Mouse (Mus musculus): ENCODE data around the gene Cpa2. TPM values are rescaled to one million over a fixed set of nuclear protein-coding genes. Genes with fewer than 3 reads are reported as not detected.
A peak's percentile ranks its signal among the peaks of the same experiment; 100 is the strongest.

Cpa2 gene
- polyA plus RNA-seq (2015; fragmentation: Nextera tagmentation; extraction: Ambion mirVana): 6.6 and 10.5 TPM in 2 replicates

DNA sequence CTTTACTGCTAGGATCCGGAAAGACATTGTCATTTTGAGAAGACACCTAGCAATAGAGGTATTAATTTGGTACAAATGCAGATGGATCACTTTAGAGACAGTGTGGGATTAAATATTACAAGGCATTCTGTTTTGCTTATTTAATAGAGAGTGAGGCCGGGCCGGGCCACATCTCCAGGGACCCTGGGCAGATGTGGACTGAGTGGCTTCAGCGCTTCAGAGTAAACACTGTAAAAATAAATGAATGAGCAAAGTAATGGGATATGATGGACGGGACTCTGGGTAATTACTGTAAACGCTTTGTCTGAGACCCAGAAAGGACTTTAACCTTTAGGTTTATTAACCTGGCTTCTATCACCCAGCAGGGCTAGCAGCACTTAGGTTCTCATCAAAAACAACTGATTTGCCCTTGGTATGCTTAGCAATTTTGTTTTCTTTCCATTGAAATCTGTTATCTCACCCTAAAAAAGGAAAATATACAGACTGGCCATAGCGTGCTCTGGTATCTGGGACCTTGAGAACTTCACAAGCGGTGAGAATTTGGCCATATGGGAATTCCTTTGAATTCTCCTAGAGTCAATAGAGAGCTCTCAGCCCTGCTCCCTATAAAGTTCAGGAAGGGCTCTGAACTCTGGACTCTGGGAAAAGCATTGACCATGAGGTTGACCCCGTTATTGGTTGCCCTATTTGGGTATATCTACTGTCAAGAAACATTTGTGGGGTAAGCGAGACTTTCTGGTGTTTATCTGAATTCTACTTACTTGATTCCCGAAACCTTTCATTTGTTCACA lies at the start of gene Cpa2:
Gene Cpa2 (plus strand): TSS at position 574 of the 791 bp plus-strand sequence.
- Histone ChIP-seq H3K27me3 (no peaks in the 10 kb centered on the region), H3K36me3 (no peaks in the 10 kb centered on the region), H3K9ac (no peak within 1 kb of the TSS), H3K4me1 (peaks cover 18% of the 10 kb centered on the region), H3K4me3 (no peak within 1 kb of the TSS), H3K9me3 (no peaks in the 10 kb centered on the region), H3K4me2 (no peak within 1 kb of the TSS), H3K27ac (no peak within 1 kb of the TSS)
- WGBS: 58% methylated on average over 11 of the region's 11 CpGs
- no peak for ATAC-seq (ENCODE audit: borderline replicate concordance, extremely low read depth, low FRiP score, low TSS enrichment)

DNA sequence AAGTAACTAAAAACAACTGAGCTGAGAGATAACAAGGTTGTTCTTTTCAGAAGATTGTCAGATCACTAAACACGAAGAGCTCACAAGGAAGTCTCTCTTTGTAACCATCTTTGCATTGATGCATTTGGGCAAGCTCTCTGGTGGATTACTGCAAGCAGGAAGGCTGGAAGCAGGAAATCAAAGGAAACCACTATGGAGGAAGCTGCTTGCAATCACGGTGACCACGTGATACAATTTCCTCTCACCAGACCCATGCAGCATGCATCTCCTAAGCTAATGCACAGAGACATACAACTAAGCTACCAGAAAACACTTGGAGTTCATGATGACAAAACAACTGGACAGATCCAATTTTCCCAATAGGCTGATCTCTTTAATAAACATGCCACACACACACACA lies 42.3 kb upstream of the Cpa2 start:
- Histone ChIP-seq H3K9me3 (no peaks in the 10 kb centered on the region), H3K27ac (no peak overlapping the region), H3K36me3 (peaks cover 56% of the 10 kb centered on the region), H3K4me1 (no peaks in the 10 kb centered on the region), H3K9ac (no peak overlapping the region), H3K4me3 (no peak overlapping the region), H3K27me3 (no peaks in the 10 kb centered on the region), H3K4me2 (no peak overlapping the region)
- 78% methylated on average over 3 of the region's 3 CpGs for WGBS
- ATAC-seq (ENCODE audit: borderline replicate concordance, extremely low read depth, low FRiP score, low TSS enrichment): no peak

DNA sequence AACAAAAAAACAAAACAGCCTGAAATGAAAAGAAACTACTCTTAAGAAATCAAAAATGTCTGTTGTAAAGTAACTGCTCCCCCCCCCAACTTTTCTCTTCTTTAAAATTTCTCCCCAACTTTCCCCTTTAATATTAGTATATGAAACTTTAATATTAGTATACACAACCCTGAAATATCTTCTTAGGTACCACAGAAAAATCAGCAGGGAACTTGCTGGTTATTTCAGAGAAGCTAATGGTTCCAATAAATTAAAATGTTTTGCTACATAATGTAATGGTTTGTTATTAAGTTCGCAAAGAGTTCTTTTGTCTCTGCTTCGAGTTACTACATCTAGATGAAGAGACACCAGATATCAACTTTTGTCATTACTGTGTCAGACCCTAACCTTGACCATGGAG lies 32.6 kb upstream of the Cpa2 start:
- H3K9ac ChIP-seq: peak overlapping the region; percentile 79
- 9% methylated on average over 2 of the region's 2 CpGs for WGBS

DNA sequence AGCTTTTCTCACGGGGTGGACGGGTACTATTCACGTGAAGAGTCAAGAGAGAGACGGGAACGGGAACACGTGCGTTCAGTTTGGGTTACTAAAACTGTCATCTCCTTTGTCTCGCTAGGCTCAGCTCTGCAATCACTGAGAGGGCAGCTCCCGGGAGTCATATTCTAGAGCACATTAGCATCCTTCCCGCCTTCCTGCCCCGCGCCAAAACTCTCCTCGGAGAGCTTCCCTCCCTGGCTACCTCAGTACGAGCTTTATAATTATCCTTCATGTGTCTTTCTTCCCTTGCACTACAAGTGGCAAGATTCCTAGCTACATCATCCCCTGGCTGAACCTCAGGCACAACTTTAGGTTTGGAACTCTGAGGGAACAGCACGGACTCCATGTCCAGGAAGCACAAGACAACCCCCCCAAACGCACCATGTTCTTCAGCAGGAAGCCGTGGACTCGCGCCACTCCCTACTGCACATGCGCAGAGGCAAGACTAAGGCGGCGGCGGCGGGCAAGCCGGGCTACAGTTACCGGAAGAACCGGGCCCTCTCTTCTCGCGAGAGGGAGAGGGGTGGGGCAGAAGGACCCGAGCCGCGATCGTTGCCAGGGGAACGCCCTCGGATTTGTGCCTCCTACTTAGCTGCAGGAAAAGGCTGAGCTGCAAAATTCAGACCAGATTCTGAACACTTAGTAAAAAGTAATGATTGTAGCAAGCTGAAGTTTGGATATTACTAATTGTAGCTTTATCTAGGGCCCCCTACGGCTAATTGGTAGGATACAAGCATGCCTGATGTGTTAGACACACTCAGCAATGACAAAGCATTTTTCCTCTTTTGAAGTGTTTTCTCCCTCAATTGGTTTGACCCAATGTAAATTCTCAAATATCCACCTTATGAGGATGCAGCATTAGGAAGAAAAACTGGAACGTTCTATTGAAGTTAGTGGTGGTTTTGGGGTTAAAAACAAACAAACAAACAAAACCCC lies 31.8 kb upstream of the Cpa2 start, which contains the start of the genes Tmem209 and Ssmem1:
Gene Tmem209 (minus strand): TSS at position 519 of the 975 bp plus-strand sequence.
Gene Ssmem1 (plus strand): TSS at position 585 of the 975 bp plus-strand sequence.
- Histone ChIP-seq H3K27me3 (no peaks in the 10 kb centered on the region), H3K9me3 (no peaks in the 10 kb centered on the region), H3K27ac (peak within 1 kb of the TSS; percentile 97), H3K4me1 (peaks cover 17% of the 10 kb centered on the region), H3K4me2 (peak within 1 kb of the TSS; percentile 59), H3K4me3 (peak within 1 kb of the TSS; percentile 54), H3K9ac (peak within 1 kb of the TSS; percentile 79), H3K36me3 (peaks cover 14% of the 10 kb centered on the region; the same call in 1 of the 2 replicates)
- under 1% methylated on average over 37 of the region's 37 CpGs for WGBS
- ATAC-seq (ENCODE audit: borderline replicate concordance, extremely low read depth, low FRiP score, low TSS enrichment): peak; percentile 98

More for the DNA sequence above, 32.6 kb upstream of the Cpa2 start:
- Histone ChIP-seq H3K27ac (peak overlapping the region; percentile 97), H3K4me3 (peak overlapping the region; percentile 54), H3K9me3 (no peaks in the 10 kb centered on the region), H3K27me3 (no peaks in the 10 kb centered on the region), H3K4me2 (peak overlapping the region; percentile 59), H3K4me1 (peaks cover 10% of the 10 kb centered on the region), H3K36me3 (peaks cover 19% of the 10 kb centered on the region)
- no peak for ATAC-seq (ENCODE audit: borderline replicate concordance, extremely low read depth, low FRiP score, low TSS enrichment)

DNA sequence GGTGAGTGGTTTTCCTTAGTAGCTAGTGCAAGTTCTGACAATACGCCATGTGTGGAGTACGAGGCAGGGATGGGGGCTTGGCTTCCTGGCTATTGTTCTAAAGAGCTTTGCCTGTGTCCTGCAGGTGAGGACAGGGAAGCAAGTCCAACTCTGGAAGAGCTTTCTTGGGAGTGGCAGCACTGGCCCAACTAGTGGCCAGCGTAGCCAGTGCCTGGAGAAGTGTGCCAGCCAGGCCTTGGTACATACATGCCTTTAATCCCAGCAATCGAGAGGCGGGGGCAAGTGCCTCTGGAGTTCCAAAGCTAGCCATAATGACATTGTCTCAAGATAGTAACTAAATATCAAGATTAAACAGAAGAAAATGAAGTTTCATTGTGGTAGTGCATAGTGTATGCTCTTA lies 31.1 kb upstream of the Cpa2 start:
- no peak for ATAC-seq (ENCODE audit: borderline replicate concordance, extremely low read depth, low FRiP score, low TSS enrichment)
- peak overlapping the region; percentile 59; the same call in 1 of the 2 replicates for H3K4me2 ChIP-seq
- peaks cover 8% of the 10 kb centered on the region; the same call in 1 of the 2 replicates for H3K36me3 ChIP-seq
- H3K27ac ChIP-seq: peak overlapping the region; percentile 97
- H3K27me3 ChIP-seq: no peaks in the 10 kb centered on the region
- no peak overlapping the region for H3K9ac ChIP-seq
- H3K9me3 ChIP-seq: no peaks in the 10 kb centered on the region
- H3K4me1 ChIP-seq: peaks cover 19% of the 10 kb centered on the region
- H3K4me3 ChIP-seq: peak overlapping the region; percentile 54; the same call in 1 of the 2 replicates
- WGBS: 57% methylated on average over 5 of the region's 5 CpGs

DNA sequence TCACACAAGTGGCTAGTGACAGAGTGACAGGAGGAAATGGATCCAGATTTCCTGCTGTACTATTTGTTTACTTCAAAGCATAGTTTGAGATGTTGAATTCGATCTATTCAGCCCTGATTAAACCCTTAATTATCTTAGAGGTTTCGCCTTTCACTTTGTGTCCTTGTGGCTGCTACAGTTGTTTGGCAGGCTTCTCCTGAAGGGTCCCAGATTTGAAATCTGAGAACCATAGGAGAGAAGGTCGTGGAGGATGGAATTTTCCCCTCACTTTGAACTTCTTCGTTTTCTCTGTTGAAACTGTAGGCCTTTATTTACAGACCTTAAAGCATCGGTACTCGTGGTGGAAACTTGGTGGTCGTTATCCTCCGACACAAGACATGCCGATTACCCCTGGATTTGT lies 27.1 kb upstream of the Cpa2 start:
- H3K4me2 ChIP-seq: no peak overlapping the region
- peak overlapping the region; percentile 14; the same call in 1 of the 2 replicates for H3K9ac ChIP-seq
- no peak overlapping the region for H3K4me3 ChIP-seq
- no peaks in the 10 kb centered on the region for H3K27me3 ChIP-seq
- peak overlapping the region; percentile 5; the same call in 1 of the 2 replicates for H3K27ac ChIP-seq
- H3K36me3 ChIP-seq: no peaks in the 10 kb centered on the region
- no peaks in the 10 kb centered on the region for H3K9me3 ChIP-seq
- ATAC-seq (ENCODE audit: borderline replicate concordance, extremely low read depth, low FRiP score, low TSS enrichment): no peak
- 6% methylated on average over 9 of the region's 9 CpGs for WGBS
- H3K4me1 ChIP-seq: peaks cover 16% of the 10 kb centered on the region

DNA sequence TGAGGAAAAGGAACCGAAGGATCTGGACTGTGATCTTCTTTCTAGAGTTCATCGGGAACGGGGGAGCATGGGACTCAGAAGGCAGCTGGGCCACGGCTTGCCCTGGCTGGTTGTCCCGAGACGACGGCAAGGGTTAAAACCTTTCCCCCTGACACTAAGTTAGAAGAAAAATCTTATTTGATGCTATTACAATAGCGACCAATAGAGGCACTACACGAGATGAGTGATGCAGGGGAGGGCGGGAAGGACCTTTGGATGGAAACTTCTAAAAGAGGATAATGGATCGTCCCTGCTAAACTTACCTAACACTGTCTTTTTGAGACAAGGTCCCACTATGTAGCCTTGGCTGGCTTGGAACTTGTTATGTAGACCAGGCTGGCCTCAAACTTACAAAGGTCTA lies 21.0 kb upstream of the Cpa2 start:
- no peaks in the 10 kb centered on the region for H3K27me3 ChIP-seq
- no peak for ATAC-seq (ENCODE audit: borderline replicate concordance, extremely low read depth, low FRiP score, low TSS enrichment)
- no peaks in the 10 kb centered on the region for H3K36me3 ChIP-seq
- H3K9ac ChIP-seq: no peak overlapping the region
- H3K4me3 ChIP-seq: no peak overlapping the region
- H3K9me3 ChIP-seq: no peaks in the 10 kb centered on the region
- no peaks in the 10 kb centered on the region for H3K4me1 ChIP-seq
- H3K27ac ChIP-seq: no peak overlapping the region
- H3K4me2 ChIP-seq: no peak overlapping the region
- 63% methylated on average over 11 of the region's 11 CpGs for WGBS

DNA sequence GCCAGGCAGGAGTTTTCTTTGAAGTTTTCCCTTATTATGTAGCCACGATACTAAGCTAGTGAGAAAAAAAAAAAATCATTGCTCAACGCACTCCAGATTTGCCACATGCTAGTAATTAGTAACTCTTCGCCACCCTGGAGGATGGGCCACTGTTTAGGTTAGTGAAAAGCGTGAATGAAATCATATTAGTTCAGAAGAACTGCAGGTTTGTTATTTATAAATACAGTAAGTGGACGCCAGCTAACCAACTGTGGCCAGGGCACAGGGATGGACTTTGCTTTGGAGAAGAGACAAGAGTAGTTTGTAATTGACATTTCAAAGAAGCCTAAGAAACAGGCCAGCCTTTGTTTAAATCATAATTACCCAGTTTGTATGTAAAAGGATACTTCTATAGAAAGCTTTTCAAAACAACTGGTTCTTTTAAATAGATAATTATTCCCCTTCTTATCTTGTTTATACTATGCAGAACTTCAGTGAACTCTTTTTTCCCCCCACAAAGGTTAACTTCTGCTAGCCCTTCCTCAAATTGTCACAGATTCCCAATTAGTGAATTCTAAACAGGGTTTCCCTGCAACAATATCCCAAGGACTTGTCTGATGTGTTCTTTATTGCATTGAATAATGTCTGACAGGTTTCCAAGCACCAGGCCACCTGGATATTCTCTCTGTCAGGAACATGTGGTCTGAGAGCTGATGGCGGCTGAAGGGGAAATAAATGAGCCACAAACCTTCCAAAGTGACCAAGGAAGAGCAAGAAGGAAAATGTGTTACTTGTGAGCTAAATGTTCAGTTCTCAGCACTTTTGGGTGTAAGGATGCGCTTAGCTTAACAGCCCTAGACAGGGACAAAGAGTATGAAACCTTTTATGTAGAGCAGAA lies 15.7 kb upstream of the Cpa2 start:
- H3K27ac ChIP-seq: peak overlapping the region; percentile 89
- no peaks in the 10 kb centered on the region for H3K36me3 ChIP-seq
- no peak for ATAC-seq (ENCODE audit: borderline replicate concordance, extremely low read depth, low FRiP score, low TSS enrichment)
- no peaks in the 10 kb centered on the region for H3K27me3 ChIP-seq
- H3K4me3 ChIP-seq: no peak overlapping the region
- no peaks in the 10 kb centered on the region for H3K9me3 ChIP-seq
- no peak overlapping the region for H3K9ac ChIP-seq
- WGBS: 50% methylated on average over 7 of the region's 7 CpGs
- no peak overlapping the region for H3K4me2 ChIP-seq
- H3K4me1 ChIP-seq: peaks cover 22% of the 10 kb centered on the region

DNA sequence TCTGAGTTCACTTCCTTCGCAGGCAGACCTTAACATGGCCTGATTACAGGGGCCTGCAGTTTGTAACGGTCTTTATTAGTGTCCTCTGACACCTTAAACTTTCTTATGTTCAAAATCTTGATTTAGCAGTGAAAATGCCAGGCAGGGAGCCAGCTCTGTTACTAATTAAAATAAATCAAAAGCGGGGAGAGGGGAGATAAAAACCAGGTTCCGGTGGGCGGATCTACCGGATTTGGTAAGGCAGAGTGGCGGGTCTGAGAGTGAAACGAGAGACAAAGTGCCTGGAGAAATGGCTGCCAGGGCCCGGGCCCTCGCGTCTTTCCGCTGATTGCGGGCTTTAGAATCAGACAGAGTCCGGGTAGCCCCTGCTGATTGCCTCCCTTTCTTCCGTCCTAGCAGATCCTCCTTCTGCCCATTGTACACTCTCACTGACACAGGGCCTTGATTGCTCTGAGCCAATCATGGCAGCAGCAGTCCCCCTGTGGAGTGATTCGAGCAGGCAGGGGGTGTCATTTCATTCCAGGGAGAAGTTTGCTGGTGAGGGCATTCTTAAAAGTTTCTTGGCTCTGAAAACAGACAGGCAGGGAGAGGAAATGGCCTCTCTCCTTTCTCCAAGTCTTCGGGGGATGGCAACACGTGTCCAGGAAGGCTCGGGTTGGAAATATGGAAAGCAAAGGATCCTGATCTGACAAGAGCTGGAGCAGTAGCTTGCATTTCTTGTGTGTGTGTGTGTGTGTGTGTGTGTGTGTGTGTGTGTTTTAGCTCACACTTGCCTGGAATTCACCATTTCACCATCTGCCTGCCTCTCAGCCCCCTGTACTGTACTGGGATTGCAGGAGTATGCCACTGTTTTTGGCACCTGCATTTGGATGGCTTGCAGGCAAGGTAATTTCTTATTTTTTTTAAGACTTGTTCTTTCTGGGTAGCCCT lies 14.5 kb upstream of the Cpa2 start:
- Histone ChIP-seq H3K4me1 (peaks cover 22% of the 10 kb centered on the region), H3K9me3 (no peaks in the 10 kb centered on the region), H3K4me2 (peak overlapping the region; percentile 30), H3K27ac (peak overlapping the region; percentile 89), H3K36me3 (no peaks in the 10 kb centered on the region), H3K9ac (peak overlapping the region; percentile 34; the same call in 1 of the 2 replicates), H3K27me3 (no peaks in the 10 kb centered on the region), H3K4me3 (no peak overlapping the region)
- peak; percentile 21; the same call in 1 of the 2 replicates for ATAC-seq (ENCODE audit: borderline replicate concordance, extremely low read depth, low FRiP score, low TSS enrichment)
- 19% methylated on average over 19 of the region's 19 CpGs for WGBS

DNA sequence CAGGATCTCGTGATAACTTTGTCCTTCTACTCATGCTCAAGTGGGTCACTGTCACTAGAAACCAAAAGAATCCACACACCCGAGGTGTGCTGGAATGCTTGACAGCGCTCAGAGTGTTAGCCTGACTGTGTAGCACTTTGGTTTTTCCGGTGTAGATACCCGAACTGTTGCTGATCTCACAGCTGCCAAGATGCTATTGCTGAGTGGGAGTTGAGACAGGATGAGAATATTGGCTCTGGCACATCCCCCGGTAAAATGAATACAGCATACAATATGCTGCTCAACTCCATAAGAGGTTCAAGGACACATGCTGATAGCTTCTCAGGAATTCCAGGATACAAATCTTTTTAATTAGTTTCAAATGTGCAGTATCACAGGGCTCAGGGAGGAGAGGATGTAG lies 12.6 kb upstream of the Cpa2 start:
- peak; percentile 65 for ATAC-seq (ENCODE audit: borderline replicate concordance, extremely low read depth, low FRiP score, low TSS enrichment)
- Histone ChIP-seq H3K9ac (no peak overlapping the region), H3K9me3 (no peaks in the 10 kb centered on the region), H3K27ac (no peak overlapping the region), H3K4me2 (no peak overlapping the region), H3K27me3 (no peaks in the 10 kb centered on the region), H3K4me3 (no peak overlapping the region), H3K4me1 (peaks cover 22% of the 10 kb centered on the region), H3K36me3 (no peaks in the 10 kb centered on the region)
- 17% methylated on average over 6 of the region's 6 CpGs for WGBS
